Mouse (Mus musculus) ovary, postnatal 14 days (tissue): ENCODE measurements at regions not wholly inside any gene's neighbourhood (a gene's known extent, or its start where the extent isn't known, plus 50 kb on each side); places are given as distances from the start of the nearest gene placed in this dataset.

Source experiments
- DNase-seq: peaks from one replicate; pipeline ENCODE4 v3.0.0; 2022; ENCODE audit warnings: low spot score

DNA sequence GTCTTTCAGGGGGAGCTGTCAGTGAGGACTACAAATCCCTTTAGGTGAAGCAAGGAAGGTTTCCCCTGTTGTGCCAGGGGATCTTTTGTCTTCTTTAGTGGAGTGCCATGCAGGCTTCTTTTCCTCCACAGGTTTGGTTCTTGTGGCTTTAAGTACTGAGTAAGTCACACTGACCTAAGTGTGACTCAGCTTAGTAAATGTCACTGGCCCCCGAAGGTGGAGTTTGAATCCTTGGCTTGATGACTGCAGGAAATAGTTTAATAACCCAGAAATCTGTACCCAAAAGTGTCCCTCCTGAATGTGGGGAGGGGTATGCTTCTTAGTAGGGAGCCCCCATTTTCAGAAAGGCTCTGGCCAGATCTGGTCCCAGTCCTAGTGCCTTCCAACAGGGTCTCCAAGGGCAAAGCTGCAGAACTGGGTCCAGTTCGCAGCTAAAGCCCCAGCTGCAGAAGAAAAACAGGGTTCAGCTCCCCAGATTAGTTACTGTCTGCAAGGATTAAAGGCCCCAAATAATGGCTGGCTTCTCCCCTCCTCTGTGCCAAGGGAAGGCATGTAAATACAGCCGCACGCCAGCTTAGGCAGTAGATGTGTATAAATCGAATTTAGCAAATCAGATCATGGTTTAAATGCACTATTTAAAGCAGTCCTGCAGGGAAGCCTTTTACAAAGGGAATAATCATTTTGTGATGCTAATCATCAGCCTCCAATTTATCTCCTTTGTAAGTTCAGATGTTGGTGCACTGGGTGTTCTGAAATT is 51.6 kb upstream of the Polg start:
- no peak for DNase-seq

- DNase-seq: no peak
These were observed 50.1 kb upstream of the Polg start for GRCm38 (mm10) chr7:79516287-79516686.
